Mouse (Mus musculus): ENCODE results near the gene Olfr1130. TPM values are rescaled to one million over a fixed set of nuclear protein-coding genes. Genes with fewer than 3 reads are reported as not detected.
"Not testable (repeated sequence)": the region's sequence is repeated elsewhere in the genome, so short reads cannot be mapped to it uniquely, and the experiment has no call there.

Gene Olfr1130
- polyA plus RNA-seq (2014; fragmentation: Nextera tagmentation; extraction: Ambion mirVana): not detected in 2 replicates

GRCm38 (mm10) chr2:87605912-87606311, at the start of gene Olfr1130:
Olfr1130 (plus strand) TSS chr2:87606212.
- DNase-seq (ENCODE audit: low spot score); H3K27me3 ChIP-seq (replicated peaks; ENCODE audit: control insufficient read depth, insufficient read depth, low read length); H3K4me1 ChIP-seq (replicated peaks; ENCODE audit: control insufficient read depth, insufficient read depth, low read length); H3K9me3 ChIP-seq (ENCODE audit: control insufficient read depth, low read length); H3K36me3 ChIP-seq (ENCODE audit: control insufficient read depth, insufficient read depth, low read length); H3K9ac ChIP-seq (ENCODE audit: low read length); ATAC-seq (replicated peaks; ENCODE audit: low FRiP score, low TSS enrichment, low read depth); H3K27ac ChIP-seq (ENCODE audit: low read depth); H3K4me2 ChIP-seq (ENCODE audit: low read length); H3K4me3 ChIP-seq (ENCODE audit: low read depth, low read length): not testable (repeated sequence)

DNA sequence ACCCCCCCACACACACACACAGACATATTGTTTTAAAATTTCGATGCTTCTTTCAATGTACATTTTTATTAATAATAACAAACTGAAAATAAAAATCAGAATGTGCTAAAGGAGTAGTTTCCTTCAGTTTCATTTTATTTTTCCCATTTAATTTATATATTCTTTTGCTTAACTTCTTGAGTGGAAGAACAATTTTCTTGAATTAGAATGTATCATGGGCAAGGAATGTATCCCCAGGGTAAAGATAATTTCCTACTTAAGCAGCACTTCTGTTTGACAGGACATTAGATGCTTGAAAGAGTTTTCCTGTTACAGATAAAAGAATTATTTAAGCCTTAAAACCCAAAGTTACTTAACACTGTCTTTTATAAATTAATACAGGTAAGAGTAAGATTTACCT, 32.4 kb upstream of the Olfr1130 start, which contains the start of gene Olfr1129:
TSS of gene Olfr1129 (plus strand) at position 301 of the 400 bp plus-strand sequence.
- H3K9ac ChIP-seq (ENCODE audit: low read length); H3K4me2 ChIP-seq (ENCODE audit: low read length); H3K4me1 ChIP-seq (replicated peaks; ENCODE audit: control insufficient read depth, insufficient read depth, low read length); H3K36me3 ChIP-seq (ENCODE audit: control insufficient read depth, insufficient read depth, low read length); DNase-seq (ENCODE audit: low spot score); H3K27ac ChIP-seq (ENCODE audit: low read depth); H3K27me3 ChIP-seq (replicated peaks; ENCODE audit: control insufficient read depth, insufficient read depth, low read length); ATAC-seq (replicated peaks; ENCODE audit: low FRiP score, low TSS enrichment, low read depth); H3K4me3 ChIP-seq (ENCODE audit: low read depth, low read length); H3K9me3 ChIP-seq (ENCODE audit: control insufficient read depth, low read length): not testable (repeated sequence)
- 64% methylated on average over 1 of the region's 1 CpGs for WGBS

DNA sequence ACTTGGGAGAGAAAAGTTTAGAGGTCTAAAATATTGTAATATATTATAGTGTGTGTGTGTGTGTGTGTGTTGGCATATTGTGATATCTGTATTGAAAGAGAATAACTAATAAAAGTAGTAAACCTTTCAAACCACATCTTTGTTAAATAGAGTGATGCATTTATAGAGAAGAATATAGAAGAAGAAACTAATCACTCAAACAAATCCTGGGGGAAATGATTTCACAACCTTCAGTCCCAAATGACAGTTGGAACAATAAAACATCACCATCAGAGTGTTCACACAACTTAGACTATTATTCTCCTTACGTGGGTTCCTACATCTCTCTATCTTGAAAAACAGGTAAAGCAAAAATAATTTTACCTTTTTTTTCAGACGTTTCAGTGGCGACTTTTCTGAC, 20.8 kb downstream of the Olfr1130 start, which contains the start of gene Olfr1131:
TSS of gene Olfr1131 (plus strand) at position 301 of the 400 bp plus-strand sequence.
- Histone ChIP-seq H3K4me1 (replicated peaks; ENCODE audit: control insufficient read depth, insufficient read depth, low read length) (no peaks in the 10 kb centered on the region), H3K4me3 (ENCODE audit: low read depth, low read length) (no peak within 1 kb of the TSS), H3K27ac (ENCODE audit: low read depth) (no peak within 1 kb of the TSS), H3K9ac (ENCODE audit: low read length) (no peak within 1 kb of the TSS), H3K27me3 (replicated peaks; ENCODE audit: control insufficient read depth, insufficient read depth, low read length) (no peaks in the 10 kb centered on the region), H3K9me3 (ENCODE audit: control insufficient read depth, low read length) (no peaks in the 10 kb centered on the region), H3K36me3 (ENCODE audit: control insufficient read depth, insufficient read depth, low read length) (no peaks in the 10 kb centered on the region), H3K4me2 (ENCODE audit: low read length) (no peak within 1 kb of the TSS)
- no peak for ATAC-seq (replicated peaks; ENCODE audit: low FRiP score, low TSS enrichment, low read depth)
- 73% methylated on average over 3 of the region's 3 CpGs for whole genome bisulfite sequencing
- no peak for DNase-seq (ENCODE audit: low spot score)

DNA sequence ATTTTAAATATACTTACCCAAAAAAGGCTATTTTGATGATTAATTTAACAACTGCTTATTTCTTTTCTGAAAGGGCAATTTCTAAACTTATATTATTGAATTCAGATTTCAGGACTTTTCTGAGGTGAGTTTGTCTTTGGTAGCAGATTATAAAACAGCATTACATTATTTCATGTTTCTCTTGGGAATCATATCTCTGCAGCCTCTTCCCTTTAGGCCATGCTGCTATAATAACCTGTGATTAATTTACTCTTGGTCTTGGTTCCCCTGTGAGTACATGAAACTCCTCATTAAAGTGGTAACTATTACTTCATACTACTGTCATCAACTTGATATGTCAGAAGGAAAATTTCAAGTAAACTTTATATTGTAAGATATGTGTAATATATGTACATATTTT, 31.4 kb downstream of the Olfr1130 start, which contains the start of gene Olfr1132:
TSS of gene Olfr1132 (minus strand) at position 101 of the 400 bp plus-strand sequence.
- H3K4me2 ChIP-seq (ENCODE audit: low read length): no peak within 1 kb of the TSS
- no peaks in the 10 kb centered on the region for H3K4me1 ChIP-seq (replicated peaks; ENCODE audit: control insufficient read depth, insufficient read depth, low read length)
- no peak for DNase-seq (ENCODE audit: low spot score)
- H3K36me3 ChIP-seq (ENCODE audit: control insufficient read depth, insufficient read depth, low read length): no peaks in the 10 kb centered on the region
- ATAC-seq (replicated peaks; ENCODE audit: low FRiP score, low TSS enrichment, low read depth): no peak
- no peak within 1 kb of the TSS for H3K4me3 ChIP-seq (ENCODE audit: low read depth, low read length)
- no peaks in the 10 kb centered on the region for H3K9me3 ChIP-seq (ENCODE audit: control insufficient read depth, low read length)
- H3K27me3 ChIP-seq (replicated peaks; ENCODE audit: control insufficient read depth, insufficient read depth, low read length): no peaks in the 10 kb centered on the region
- H3K9ac ChIP-seq (ENCODE audit: low read length): no peak within 1 kb of the TSS
- H3K27ac ChIP-seq (ENCODE audit: low read depth): no peak within 1 kb of the TSS

DNA sequence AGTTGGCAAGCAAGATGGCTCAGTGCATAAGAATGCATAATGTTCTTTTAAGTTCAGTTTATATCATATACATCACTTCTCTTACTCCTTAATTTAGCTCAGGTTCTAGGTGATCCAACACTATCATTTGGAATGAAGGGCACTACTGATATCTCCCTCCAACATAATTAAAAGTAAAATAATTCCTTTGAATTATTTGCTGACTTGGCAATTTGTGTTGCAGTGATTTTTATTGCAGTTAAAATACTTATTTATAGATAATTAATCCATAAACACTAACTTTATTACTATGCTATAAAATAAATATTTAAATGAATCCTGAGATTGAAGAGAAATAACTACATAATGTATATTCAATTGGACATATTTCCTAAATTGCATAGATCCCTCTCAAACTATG, 36.4 kb downstream of the Olfr1130 start:
- DNase-seq (ENCODE audit: low spot score) (no peak), ATAC-seq (replicated peaks; ENCODE audit: low FRiP score, low TSS enrichment, low read depth) (no peak)
- no peaks in the 10 kb centered on the region for H3K27me3 ChIP-seq (replicated peaks; ENCODE audit: control insufficient read depth, insufficient read depth, low read length)
- no peaks in the 10 kb centered on the region for H3K36me3 ChIP-seq (ENCODE audit: control insufficient read depth, insufficient read depth, low read length)
- H3K4me3 ChIP-seq (ENCODE audit: low read depth, low read length): no peak overlapping the region
- no peak overlapping the region for H3K9ac ChIP-seq (ENCODE audit: low read length)
- H3K4me2 ChIP-seq (ENCODE audit: low read length): no peak overlapping the region
- no peak overlapping the region for H3K27ac ChIP-seq (ENCODE audit: low read depth)
- no peaks in the 10 kb centered on the region for H3K9me3 ChIP-seq (ENCODE audit: control insufficient read depth, low read length)
- no peaks in the 10 kb centered on the region for H3K4me1 ChIP-seq (replicated peaks; ENCODE audit: control insufficient read depth, insufficient read depth, low read length)

DNA sequence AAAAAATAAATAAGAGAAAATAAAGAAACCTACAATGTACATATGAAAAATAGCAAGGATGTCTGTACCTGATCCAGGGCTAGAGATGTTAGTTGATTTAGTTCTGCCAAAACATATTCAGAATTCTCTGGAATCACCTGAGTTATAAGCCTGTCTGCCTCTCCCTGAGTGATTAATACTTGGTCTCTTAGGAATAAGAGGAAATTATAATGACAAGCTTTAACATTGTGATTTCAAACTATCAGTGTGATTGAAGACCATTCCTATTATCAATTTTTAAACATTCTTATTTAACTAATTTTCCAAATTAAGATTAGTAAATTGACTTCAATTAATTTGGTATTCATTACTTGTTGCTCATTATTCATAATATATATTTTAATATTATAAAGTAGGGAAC, 41.3 kb downstream of the Olfr1130 start, which contains the start of gene Olfr1133:
TSS of gene Olfr1133 (minus strand) at position 101 of the 400 bp plus-strand sequence.
- ATAC-seq (replicated peaks; ENCODE audit: low FRiP score, low TSS enrichment, low read depth): no peak
- Histone ChIP-seq H3K4me3 (ENCODE audit: low read depth, low read length) (no peak within 1 kb of the TSS), H3K4me1 (replicated peaks; ENCODE audit: control insufficient read depth, insufficient read depth, low read length) (no peaks in the 10 kb centered on the region), H3K9ac (ENCODE audit: low read length) (no peak within 1 kb of the TSS), H3K27ac (ENCODE audit: low read depth) (no peak within 1 kb of the TSS), H3K27me3 (replicated peaks; ENCODE audit: control insufficient read depth, insufficient read depth, low read length) (no peaks in the 10 kb centered on the region), H3K36me3 (ENCODE audit: control insufficient read depth, insufficient read depth, low read length) (no peaks in the 10 kb centered on the region), H3K9me3 (ENCODE audit: control insufficient read depth, low read length) (no peaks in the 10 kb centered on the region), H3K4me2 (ENCODE audit: low read length) (no peak within 1 kb of the TSS)
- no peak for DNase-seq (ENCODE audit: low spot score)

DNA sequence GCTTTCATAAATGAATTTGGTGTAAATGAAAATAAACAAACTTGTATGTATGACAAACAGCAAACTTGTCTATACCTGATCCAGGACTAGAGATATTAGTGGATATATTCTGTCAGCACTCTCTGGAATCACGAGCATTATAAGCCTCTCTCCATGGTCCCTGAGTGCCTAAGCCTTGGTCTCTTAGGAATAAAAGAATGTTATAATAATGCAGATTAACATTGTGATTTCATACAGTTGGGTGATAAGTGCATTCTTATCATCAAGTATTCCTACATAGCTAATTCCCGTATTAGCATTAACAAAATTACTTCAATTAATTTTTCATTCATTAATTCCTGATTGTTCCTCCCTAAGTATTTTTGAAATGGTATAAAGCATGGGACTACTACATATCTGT, 52.3 kb downstream of the Olfr1130 start, which contains the start of gene Olfr1134:
TSS of gene Olfr1134 (minus strand) at position 101 of the 400 bp plus-strand sequence.
- Histone ChIP-seq H3K27me3 (replicated peaks; ENCODE audit: control insufficient read depth, insufficient read depth, low read length) (no peaks in the 10 kb centered on the region), H3K4me3 (ENCODE audit: low read depth, low read length) (no peak within 1 kb of the TSS), H3K36me3 (ENCODE audit: control insufficient read depth, insufficient read depth, low read length) (no peaks in the 10 kb centered on the region), H3K9ac (ENCODE audit: low read length) (no peak within 1 kb of the TSS), H3K9me3 (ENCODE audit: control insufficient read depth, low read length) (no peaks in the 10 kb centered on the region), H3K4me1 (replicated peaks; ENCODE audit: control insufficient read depth, insufficient read depth, low read length) (no peaks in the 10 kb centered on the region), H3K27ac (ENCODE audit: low read depth) (no peak within 1 kb of the TSS), H3K4me2 (ENCODE audit: low read length) (no peak within 1 kb of the TSS)
- DNase-seq (ENCODE audit: low spot score): no peak
- 89% methylated on average over 2 of the region's 2 CpGs for WGBS
- no peak for ATAC-seq (replicated peaks; ENCODE audit: low FRiP score, low TSS enrichment, low read depth)

Other genes starting within 250 kb of the Olfr1130 start
- not detected in 2 replicates for gene Olfr1121, start 236.3 kb upstream of the Olfr1130 start, polyA plus RNA-seq (2014; fragmentation: Nextera tagmentation; extraction: Ambion mirVana)
- not detected in 2 replicates for gene Olfr1122, start 220.4 kb upstream of the Olfr1130 start, polyA plus RNA-seq (2014; fragmentation: Nextera tagmentation; extraction: Ambion mirVana)
- not detected in 2 replicates for gene Olfr1123, start 189.6 kb upstream of the Olfr1130 start, polyA plus RNA-seq (2014; fragmentation: Nextera tagmentation; extraction: Ambion mirVana)
- gene Olfr1124, start 175.9 kb upstream of the Olfr1130 start, polyA plus RNA-seq (2014; fragmentation: Nextera tagmentation; extraction: Ambion mirVana): 0.07 TPM in 1 of 2 replicates, not detected in the other
- gene Olfr1126, start 152.2 kb upstream of the Olfr1130 start, polyA plus RNA-seq (2014; fragmentation: Nextera tagmentation; extraction: Ambion mirVana): not detected in 2 replicates
- gene Pramel7, start 109.1 kb upstream of the Olfr1130 start, polyA plus RNA-seq (2014; fragmentation: Nextera tagmentation; extraction: Ambion mirVana): not detected in 2 replicates
- not detected in 2 replicates for gene Pramel6, start 99.6 kb upstream of the Olfr1130 start, polyA plus RNA-seq (2014; fragmentation: Nextera tagmentation; extraction: Ambion mirVana)
- gene Olfr153, start 74.4 kb upstream of the Olfr1130 start, polyA plus RNA-seq (2014; fragmentation: Nextera tagmentation; extraction: Ambion mirVana): not detected in 2 replicates
- not detected in 2 replicates for gene Olfr1128, start 60.7 kb upstream of the Olfr1130 start, polyA plus RNA-seq (2014; fragmentation: Nextera tagmentation; extraction: Ambion mirVana)
- gene Olfr1129, start 32.3 kb upstream of the Olfr1130 start, polyA plus RNA-seq (2014; fragmentation: Nextera tagmentation; extraction: Ambion mirVana): not detected in 2 replicates
- not detected in 2 replicates for gene Olfr1131, start 20.9 kb downstream of the Olfr1130 start, polyA plus RNA-seq (2014; fragmentation: Nextera tagmentation; extraction: Ambion mirVana)
- not detected in 2 replicates for gene Olfr1132, start 31.3 kb downstream of the Olfr1130 start, polyA plus RNA-seq (2014; fragmentation: Nextera tagmentation; extraction: Ambion mirVana)
- gene Olfr1133, start 41.2 kb downstream of the Olfr1130 start, polyA plus RNA-seq (2014; fragmentation: Nextera tagmentation; extraction: Ambion mirVana): not detected in 2 replicates
- not detected in 2 replicates for gene Olfr1134, start 52.2 kb downstream of the Olfr1130 start, polyA plus RNA-seq (2014; fragmentation: Nextera tagmentation; extraction: Ambion mirVana)
- not detected in 2 replicates for gene Olfr1135, start 67.5 kb downstream of the Olfr1130 start, polyA plus RNA-seq (2014; fragmentation: Nextera tagmentation; extraction: Ambion mirVana)
- not detected in 2 replicates for gene Olfr1136, start 87.7 kb downstream of the Olfr1130 start, polyA plus RNA-seq (2014; fragmentation: Nextera tagmentation; extraction: Ambion mirVana)
- not detected in 2 replicates for gene Olfr1137, start 107.0 kb downstream of the Olfr1130 start, polyA plus RNA-seq (2014; fragmentation: Nextera tagmentation; extraction: Ambion mirVana)
- gene Olfr1138, start 133.8 kb downstream of the Olfr1130 start, polyA plus RNA-seq (2014; fragmentation: Nextera tagmentation; extraction: Ambion mirVana): not detected in 2 replicates
- not detected in 2 replicates for gene Olfr1140, start 137.5 kb downstream of the Olfr1130 start, polyA plus RNA-seq (2014; fragmentation: Nextera tagmentation; extraction: Ambion mirVana)
- not detected in 2 replicates for gene Olfr1141, start 147.8 kb downstream of the Olfr1130 start, polyA plus RNA-seq (2014; fragmentation: Nextera tagmentation; extraction: Ambion mirVana)
- not detected in 2 replicates for gene Olfr152, start 173.3 kb downstream of the Olfr1130 start, polyA plus RNA-seq (2014; fragmentation: Nextera tagmentation; extraction: Ambion mirVana)
- gene Olfr1143, start 194.4 kb downstream of the Olfr1130 start, polyA plus RNA-seq (2014; fragmentation: Nextera tagmentation; extraction: Ambion mirVana): not detected in 2 replicates
- gene Olfr1145, start 203.6 kb downstream of the Olfr1130 start, polyA plus RNA-seq (2014; fragmentation: Nextera tagmentation; extraction: Ambion mirVana): not detected in 2 replicates
- not detected in 2 replicates for gene Olfr1148, start 224.3 kb downstream of the Olfr1130 start, polyA plus RNA-seq (2014; fragmentation: Nextera tagmentation; extraction: Ambion mirVana)
- gene Olfr1150-ps1, start 237.8 kb downstream of the Olfr1130 start, polyA plus RNA-seq (2014; fragmentation: Nextera tagmentation; extraction: Ambion mirVana): not detected in 2 replicates
- gene Olfr1151, start 249.7 kb downstream of the Olfr1130 start, polyA plus RNA-seq (2014; fragmentation: Nextera tagmentation; extraction: Ambion mirVana): not detected in 2 replicates